23 mouse cellular contexts compared by ENCODE assay signal in the genomic region with DNA sequence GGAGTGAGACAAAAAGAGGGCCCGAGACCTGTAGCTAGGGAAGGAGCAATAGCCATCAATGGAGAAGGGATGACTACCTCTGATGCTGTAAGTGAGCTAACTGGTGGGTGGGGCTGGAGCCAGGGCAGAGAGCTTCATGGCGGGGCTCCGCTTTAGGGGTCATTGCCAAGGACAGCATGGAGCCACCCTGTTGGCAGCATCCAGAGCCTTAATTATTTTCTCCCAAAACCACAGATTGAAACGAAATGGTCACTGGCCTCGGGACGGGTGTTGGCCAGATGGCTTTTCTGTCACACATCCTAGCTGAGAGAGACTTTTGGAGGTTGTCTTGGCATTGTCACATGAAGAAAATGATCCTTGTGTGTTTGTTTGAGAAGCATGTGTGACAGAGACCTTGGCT. TPM values are rescaled to one million over a fixed set of nuclear protein-coding genes. Genes with fewer than 3 reads are reported as not detected.
DNase-seq lines count a peak whose midpoint lies in the region; ATAC-seq and TF ChIP-seq lines count a peak whose summit lies in the region.
"Had no signal": no experiment of that assay in that cellular context is flagged by ENCODE, and none has a peak within 500 bp of the region (broad histone marks: within the 10 kb centered on the region; RNA-seq: fewer than 3 reads in every experiment).

No protein-coding gene starts in this region.

- H3K27ac ChIP-seq in forebrain, postnatal 0 days (ENCODE audit: low read depth, low read length): no peak overlapping the region
- H3K27ac ChIP-seq in forebrain, embryonic 11.5 days (ENCODE audit: low read depth, low read length): no peak overlapping the region
- no peak overlapping the region for H3K27ac ChIP-seq in hindbrain, embryonic 16.5 days (ENCODE audit: low read depth, low read length)
- no peak overlapping the region for H3K27ac ChIP-seq in hindbrain, embryonic 14.5 days
- H3K27ac ChIP-seq: forebrain, embryonic 10.5 days; heart, embryonic 13.5 days; limb, embryonic 12.5 days; liver, embryonic 12.5 days; midbrain, embryonic 12.5 days had no signal

- peak; percentile 38; the same call in 1 of the 2 replicates for ATAC-seq in forebrain, postnatal 0 days
- ATAC-seq in forebrain, embryonic 11.5 days (replicated peaks; ENCODE audit: low FRiP score): no peak
- 0 out of 2 replicates have a peak, but pooled peaks have one; percentile 17 for ATAC-seq in hindbrain, embryonic 16.5 days
- no peak for ATAC-seq in hindbrain, embryonic 14.5 days (ENCODE audit: low FRiP score)
- ATAC-seq in cerebellum, adult (ENCODE audit: insufficient number of reproducible peaks, low FRiP score, low TSS enrichment): peak; percentile 15; the same call in 1 of the 2 replicates
- ATAC-seq: inflammation-experienced regulatory T-cells, adult 6 months; liver, embryonic 12.5 days; Patski had no signal

- H3K4me1 ChIP-seq in forebrain, postnatal 0 days (ENCODE audit: insufficient read depth): no peaks in the 10 kb centered on the region
- no peaks in the 10 kb centered on the region for H3K4me1 ChIP-seq in forebrain, embryonic 11.5 days (replicated peaks; ENCODE audit: control insufficient read depth, insufficient read depth, low read length)
- H3K4me1 ChIP-seq in hindbrain, embryonic 16.5 days (ENCODE audit: control insufficient read depth, insufficient read depth, low read depth, low read length): no peaks in the 10 kb centered on the region
- H3K4me1 ChIP-seq in hindbrain, embryonic 14.5 days (replicated peaks; ENCODE audit: control insufficient read depth, insufficient read depth, low read length): no peaks in the 10 kb centered on the region
- H3K4me1 ChIP-seq: limb, embryonic 12.5 days; midbrain, embryonic 12.5 days had no signal

- H3K4me2 ChIP-seq in forebrain, postnatal 0 days (ENCODE audit: low read depth): no peak overlapping the region
- no peak overlapping the region for H3K4me2 ChIP-seq in forebrain, embryonic 11.5 days (ENCODE audit: low read depth, low read length, severe bottlenecking)
- no peak overlapping the region for H3K4me2 ChIP-seq in hindbrain, embryonic 16.5 days (ENCODE audit: low read length)
- no peak overlapping the region for H3K4me2 ChIP-seq in hindbrain, embryonic 14.5 days (replicated peaks)
- H3K4me2 ChIP-seq: heart, embryonic 13.5 days; limb, embryonic 12.5 days; liver, embryonic 12.5 days; midbrain, embryonic 12.5 days had no signal

- H3K4me3 ChIP-seq in forebrain, postnatal 0 days (ENCODE audit: low read depth, low read length): no peak overlapping the region
- H3K4me3 ChIP-seq in forebrain, embryonic 11.5 days (ENCODE audit: low read depth, low read length): no peak overlapping the region
- no peak overlapping the region for H3K4me3 ChIP-seq in hindbrain, embryonic 16.5 days (ENCODE audit: low read length)
- H3K4me3 ChIP-seq in hindbrain, embryonic 14.5 days (replicated peaks; ENCODE audit: low read length): no peak overlapping the region
- H3K4me3 ChIP-seq: forebrain, embryonic 10.5 days; heart, embryonic 13.5 days; limb, embryonic 12.5 days; liver, embryonic 12.5 days; midbrain, embryonic 12.5 days had no signal

- DNase-seq in forebrain, postnatal 0 days: peak; percentile 7
- no peak for DNase-seq in forebrain, embryonic 11.5 days (ENCODE audit: low spot score)
- no peak for DNase-seq in hindbrain, embryonic 14.5 days (ENCODE audit: low spot score)
- peak; percentile 63 for DNase-seq in cerebellum, adult 9-11 months
- DNase-seq in urinary bladder, postnatal 10 days (ENCODE audit: low spot score): no peak
- no peak for DNase-seq in natural killer cell, adult 2 months (ENCODE audit: low spot score in 2 of 2)
- DNase-seq: adrenal gland, adult 8-10 months; gastrocnemius, postnatal 14 days; kidney, adult 8-10 months; kidney, postnatal 25 days; layer of hippocampus, adult 9-11 months; lung, adult 2 months; lung, postnatal 4 days; thymus, postnatal 25 days had no signal

- no peaks in the 10 kb centered on the region for H3K9me3 ChIP-seq in forebrain, postnatal 0 days (ENCODE audit: low read length)
- no peaks in the 10 kb centered on the region for H3K9me3 ChIP-seq in forebrain, embryonic 11.5 days (ENCODE audit: control insufficient read depth, low read length)
- no peaks in the 10 kb centered on the region for H3K9me3 ChIP-seq in hindbrain, embryonic 16.5 days (ENCODE audit: control insufficient read depth, low read length)
- no peaks in the 10 kb centered on the region for H3K9me3 ChIP-seq in hindbrain, embryonic 14.5 days (ENCODE audit: control insufficient read depth, low read length)
- H3K9me3 ChIP-seq: forebrain, embryonic 10.5 days; heart, embryonic 13.5 days; limb, embryonic 12.5 days; liver, embryonic 12.5 days; midbrain, embryonic 12.5 days had no signal

- no peaks in the 10 kb centered on the region for H3K36me3 ChIP-seq in forebrain, postnatal 0 days (ENCODE audit: insufficient read depth)
- no peaks in the 10 kb centered on the region for H3K36me3 ChIP-seq in forebrain, embryonic 11.5 days (ENCODE audit: control insufficient read depth, insufficient read depth, low read length)
- no peaks in the 10 kb centered on the region for H3K36me3 ChIP-seq in hindbrain, embryonic 16.5 days (ENCODE audit: control insufficient read depth, insufficient read depth, low read length)
- no peaks in the 10 kb centered on the region for H3K36me3 ChIP-seq in hindbrain, embryonic 14.5 days (replicated peaks; ENCODE audit: control insufficient read depth, insufficient read depth)
- H3K36me3 ChIP-seq: forebrain, embryonic 10.5 days; heart, embryonic 13.5 days; limb, embryonic 12.5 days; liver, embryonic 12.5 days; midbrain, embryonic 12.5 days had no signal

- no peaks in the 10 kb centered on the region for H3K27me3 ChIP-seq in forebrain, postnatal 0 days (ENCODE audit: insufficient read depth, low read length)
- H3K27me3 ChIP-seq in forebrain, embryonic 11.5 days (ENCODE audit: control insufficient read depth, insufficient read depth, low read length): no peaks in the 10 kb centered on the region
- H3K27me3 ChIP-seq in hindbrain, embryonic 16.5 days (replicated peaks; ENCODE audit: control insufficient read depth, insufficient read depth, low read length): no peaks in the 10 kb centered on the region
- no peaks in the 10 kb centered on the region for H3K27me3 ChIP-seq in hindbrain, embryonic 14.5 days (ENCODE audit: control insufficient read depth, insufficient read depth, low read length)
- H3K27me3 ChIP-seq: heart, embryonic 13.5 days; limb, embryonic 12.5 days; liver, embryonic 12.5 days; midbrain, embryonic 12.5 days had no signal

- no peak for TF ChIP-seq CTCF in forebrain, postnatal 0 days (IDR thresholded peaks at IDR 0.05; ENCODE audit: low read depth)

- WGBS in forebrain, postnatal 0 days: 74% methylated on average over 6 of the region's 6 CpGs
- 86% methylated on average over 6 of the region's 6 CpGs for WGBS in forebrain, embryonic 11.5 days
- WGBS in hindbrain, embryonic 16.5 days: 72% methylated on average over 6 of the region's 6 CpGs
- 92% methylated on average over 6 of the region's 6 CpGs for WGBS in hindbrain, embryonic 14.5 days

- no peak overlapping the region for H3K9ac ChIP-seq in forebrain, postnatal 0 days
- no peak overlapping the region for H3K9ac ChIP-seq in forebrain, embryonic 11.5 days (ENCODE audit: low read length)
- no peak overlapping the region for H3K9ac ChIP-seq in hindbrain, embryonic 16.5 days (ENCODE audit: low read depth, low read length)
- no peak overlapping the region for H3K9ac ChIP-seq in hindbrain, embryonic 14.5 days
- H3K9ac ChIP-seq: heart, embryonic 13.5 days; limb, embryonic 12.5 days; liver, embryonic 12.5 days; midbrain, embryonic 12.5 days had no signal

RNA-seq across cellular contexts. Expression of gene Gfpt2, which starts 15.1 kb away (rescaled TPM):
- total RNA-seq in forebrain, postnatal 0 days (2014; rRNA removed): 5.0 and 5.5 TPM in 2 replicates
- polyA plus RNA-seq in forebrain, postnatal 0 days (2015; fragmentation: Nextera tagmentation; extraction: Ambion mirVana): 6.5 and 7.4 TPM in 2 replicates
- 11.2 and 14.1 TPM in 2 replicates for polyA plus RNA-seq in forebrain, embryonic 11.5 days (2014; fragmentation: Nextera tagmentation; extraction: Ambion mirVana)
- polyA plus RNA-seq in hindbrain, embryonic 16.5 days (2015; fragmentation: Nextera tagmentation; extraction: Ambion mirVana): 6.3 and 7.2 TPM in 2 replicates
- 4.9 and 6.0 TPM in 2 replicates for polyA plus RNA-seq in hindbrain, embryonic 14.5 days (2014; fragmentation: Nextera tagmentation; extraction: Ambion mirVana)

Comparison
In these comparisons a context has a peak if more than half of its experiments do, and no peak if none do; other contexts are left out.
1. ATAC-seq: peak in forebrain, postnatal 0 days (single experiment), hindbrain, embryonic 16.5 days (single experiment) and cerebellum, adult (single experiment); none in forebrain, embryonic 11.5 days (single experiment) and hindbrain, embryonic 14.5 days (single experiment).
2. DNase-seq: peak in forebrain, postnatal 0 days (single experiment) and cerebellum, adult 9-11 months (single experiment); none in forebrain, embryonic 11.5 days (single experiment), hindbrain, embryonic 14.5 days (single experiment), urinary bladder, postnatal 10 days (single experiment) and natural killer cell, adult 2 months (0 of 2).